9 mouse cellular contexts compared by ENCODE assay signal in genomic region chr5:110099656-110100580, GRCm38 (mm10). TPM values are rescaled to one million over a fixed set of nuclear protein-coding genes. Genes with fewer than 3 reads are reported as not detected.
DNase-seq lines count a peak whose midpoint lies in the region; ATAC-seq and TF ChIP-seq lines count a peak whose summit lies in the region.
"Had no signal": no experiment of that assay in that cellular context is flagged by ENCODE, and none has a peak within 500 bp of the region (broad histone marks: within the 10 kb centered on the region; RNA-seq: fewer than 3 reads in every experiment).

Gene Plcxd1 (plus strand): TSS chr5:110099969.

- H3K4me2 ChIP-seq in lung, embryonic 14.5 days, result peak within 1 kb of the TSS; percentile 66
- peak within 1 kb of the TSS; percentile 63 for H3K4me2 ChIP-seq in hindbrain, embryonic 13.5 days
- peak within 1 kb of the TSS; percentile 76 for H3K4me2 ChIP-seq in limb, embryonic 14.5 days (replicated peaks; ENCODE audit: low read depth, low read length, severe bottlenecking)

- no peak for DNase-seq in lung, embryonic 14.5 days
- DNase-seq in lung, adult 2 months, result no peak
- peak; percentile 52 for DNase-seq in embryo, embryonic 10 days (ENCODE audit: low spot score)
- DNase-seq in limb, embryonic 14.5 days (ENCODE audit: low spot score), result no peak
- DNase-seq in thymus, adult 2 months, result no peak
- DNase-seq in right cerebral cortex, postnatal 25 days, result no peak
- DNase-seq in ovary, postnatal 36 days (ENCODE audit: low spot score), result no peak

- no peaks in the 10 kb centered on the region for H3K9me3 ChIP-seq in lung, embryonic 14.5 days (ENCODE audit: low read depth, low read length)
- H3K9me3 ChIP-seq in hindbrain, embryonic 13.5 days, result no peaks in the 10 kb centered on the region
- no peaks in the 10 kb centered on the region for H3K9me3 ChIP-seq in limb, embryonic 14.5 days (ENCODE audit: control insufficient read depth, low read length)

- ATAC-seq in lung, embryonic 14.5 days (ENCODE audit: insufficient read depth), result peak; percentile 33; the same call in 1 of the 2 replicates
- peak; percentile 8; the same call in 1 of the 2 replicates for ATAC-seq in hindbrain, embryonic 13.5 days (ENCODE audit: low FRiP score)
- 0 out of 2 replicates have a peak, but pooled peaks have one; percentile 17 for ATAC-seq in limb, embryonic 14.5 days (ENCODE audit: low FRiP score, low read depth)

- H3K36me3 ChIP-seq in lung, embryonic 14.5 days (ENCODE audit: insufficient read depth), result peaks cover 22% of the 10 kb centered on the region
- H3K36me3 ChIP-seq in hindbrain, embryonic 13.5 days, result peaks cover 28% of the 10 kb centered on the region
- H3K36me3 ChIP-seq in limb, embryonic 14.5 days (ENCODE audit: control insufficient read depth, insufficient read depth, low read length), result peaks cover 22% of the 10 kb centered on the region
- H3K36me3 ChIP-seq in thymus, adult 2 months (ENCODE audit: control insufficient read depth, insufficient read depth, low read length), result peaks cover 3% of the 10 kb centered on the region; the same call in 1 of the 2 replicates

- TF ChIP-seq POLR2A in lung, adult 2 months (IDR thresholded peaks at IDR 0.05; ENCODE audit: borderline replicate concordance, extremely low read depth, low read depth, low read length), result no peak
- TF ChIP-seq POLR2A in limb, embryonic 14.5 days (IDR thresholded peaks at IDR 0.05; ENCODE audit: borderline replicate concordance, extremely low read depth, insufficient read depth, insufficient read length), result no peak
- no peak for TF ChIP-seq POLR2A in thymus, adult 2 months (IDR thresholded peaks at IDR 0.05; ENCODE audit: control insufficient read depth, extremely low read depth, insufficient read depth, low read length, poor library complexity)

- WGBS in lung, embryonic 14.5 days, result 7% methylated on average over 25 of the region's 25 CpGs
- 13% methylated on average over 25 of the region's 25 CpGs for WGBS in lung, adult 2 months
- 5% methylated on average over 25 of the region's 25 CpGs for WGBS in hindbrain, embryonic 13.5 days
- WGBS in limb, embryonic 14.5 days, result 5% methylated on average over 25 of the region's 25 CpGs
- 53% methylated on average over 25 of the region's 25 CpGs for WGBS in thymus, adult 2 months

- peak; percentile 34; the same call in 1 of the 2 replicates for TF ChIP-seq CTCF in lung, embryonic 14.5 days (IDR thresholded peaks at IDR 0.05; ENCODE audit: low read depth)
- TF ChIP-seq CTCF in lung, adult 2 months (IDR thresholded peaks at IDR 0.05; ENCODE audit: insufficient read depth, low read length), result no peak
- TF ChIP-seq CTCF in thymus, adult 2 months (IDR thresholded peaks at IDR 0.05; ENCODE audit: borderline replicate concordance, control insufficient read depth, extremely low read depth, insufficient read depth, low read length, poor library complexity), result no peak

- no peaks in the 10 kb centered on the region for H3K27me3 ChIP-seq in lung, embryonic 14.5 days (ENCODE audit: insufficient read depth, low read length)
- H3K27me3 ChIP-seq in hindbrain, embryonic 13.5 days, result peaks cover 6% of the 10 kb centered on the region
- H3K27me3 ChIP-seq in limb, embryonic 14.5 days (ENCODE audit: control insufficient read depth, insufficient read depth, low read length), result no peaks in the 10 kb centered on the region
- no peaks in the 10 kb centered on the region for H3K27me3 ChIP-seq in thymus, adult 2 months (ENCODE audit: control insufficient read depth, insufficient read depth, low read length)

- H3K4me1 ChIP-seq in lung, embryonic 14.5 days (ENCODE audit: insufficient read depth), result peaks cover 15% of the 10 kb centered on the region
- peaks cover 15% of the 10 kb centered on the region for H3K4me1 ChIP-seq in lung, adult 2 months (ENCODE audit: control insufficient read depth, insufficient read depth, low read length)
- peaks cover 23% of the 10 kb centered on the region for H3K4me1 ChIP-seq in hindbrain, embryonic 13.5 days (replicated peaks)
- peaks cover 12% of the 10 kb centered on the region; the same call in 1 of the 2 replicates for H3K4me1 ChIP-seq in limb, embryonic 14.5 days (ENCODE audit: control insufficient read depth, insufficient read depth, low read length)
- peaks cover 44% of the 10 kb centered on the region for H3K4me1 ChIP-seq in thymus, adult 2 months (replicated peaks; ENCODE audit: control insufficient read depth, insufficient read depth, low read length)

- peak within 1 kb of the TSS; percentile 90 for H3K27ac ChIP-seq in lung, embryonic 14.5 days (ENCODE audit: low read depth)
- H3K27ac ChIP-seq in hindbrain, embryonic 13.5 days, result no peak within 1 kb of the TSS
- no peak within 1 kb of the TSS for H3K27ac ChIP-seq in limb, embryonic 14.5 days (replicated peaks; ENCODE audit: low read depth, low read length)
- H3K27ac ChIP-seq in thymus, adult 2 months (ENCODE audit: control insufficient read depth, insufficient read depth, low read length), result peak within 1 kb of the TSS; percentile 2; the same call in 1 of the 2 replicates

- peak within 1 kb of the TSS; percentile 31; the same call in 1 of the 2 replicates for H3K4me3 ChIP-seq in lung, embryonic 14.5 days (ENCODE audit: low read depth, low read length)
- no peak within 1 kb of the TSS for H3K4me3 ChIP-seq in lung, adult 2 months (replicated peaks; ENCODE audit: extremely low read depth, low read depth, low read length)
- peak within 1 kb of the TSS; percentile 37; the same call in 1 of the 2 replicates for H3K4me3 ChIP-seq in hindbrain, embryonic 13.5 days
- H3K4me3 ChIP-seq in limb, embryonic 14.5 days (replicated peaks; ENCODE audit: low read length), result peak within 1 kb of the TSS; percentile 38
- peak within 1 kb of the TSS; percentile 46 for H3K4me3 ChIP-seq in thymus, adult 2 months (ENCODE audit: control insufficient read depth, insufficient read depth, low read length)
- H3K4me3 ChIP-seq: myocyte had no signal

- H3K9ac ChIP-seq in lung, embryonic 14.5 days, result 0 out of 2 replicates have a peak within 1 kb of the TSS, but pooled peaks have one; percentile 9
- peak within 1 kb of the TSS; percentile 61 for H3K9ac ChIP-seq in hindbrain, embryonic 13.5 days
- H3K9ac ChIP-seq in limb, embryonic 14.5 days (ENCODE audit: low read depth, low read length, severe bottlenecking), result no peak within 1 kb of the TSS

RNA-seq across cellular contexts. Expression of gene Plcxd1, which starts in this region (rescaled TPM):
- 2.2 TPM in 2 replicates for polyA plus RNA-seq in lung, embryonic 14.5 days (2014; fragmentation: Nextera tagmentation; extraction: Ambion mirVana)
- polyA plus RNA-seq in lung, adult 2 months (2012; rRNA removed), result 4.1 and 8.1 TPM in 2 replicates
- polyA plus RNA-seq in hindbrain, embryonic 13.5 days (2015; fragmentation: Nextera tagmentation; extraction: Ambion mirVana), result 2.5 and 3.2 TPM in 2 replicates
- 0.89 and 1.1 TPM in 2 replicates for polyA plus RNA-seq in limb, embryonic 14.5 days (2012; rRNA removed)
- 0.88 and 1.0 TPM in 2 replicates for polyA plus RNA-seq in limb, embryonic 14.5 days (2014; fragmentation: Nextera tagmentation; extraction: Ambion mirVana)
- polyA plus RNA-seq in thymus, adult 2 months (2012; rRNA removed), result 3.9 and 5.0 TPM in 2 replicates

Comparison
In these comparisons a context has a peak if more than half of its experiments do, and no peak if none do; other contexts are left out.
1. H3K27ac ChIP-seq: peak in lung, embryonic 14.5 days (single experiment) and thymus, adult 2 months (single experiment); none in hindbrain, embryonic 13.5 days (single experiment) and limb, embryonic 14.5 days (single experiment).
2. Peak in every context shown above with its lines, with median percentiles within 50 percentile points of each other: ATAC-seq and H3K4me2 ChIP-seq.